Comparison of ENCODE assay signal across 8 mouse cellular contexts in genomic region chr11:97659267-97659989, GRCm38 (mm10). TPM values are rescaled to one million over a fixed set of nuclear protein-coding genes. Genes with fewer than 3 reads are reported as not detected.
A peak's percentile ranks its signal among the peaks of the same experiment; 100 is the strongest.
DNase-seq lines count a peak whose midpoint lies in the region; ATAC-seq and TF ChIP-seq lines count a peak whose summit lies in the region.

No protein-coding gene starts in this region.

- H3K36me3 ChIP-seq in hindbrain, embryonic 14.5 days (replicated peaks; ENCODE audit: control insufficient read depth, insufficient read depth), result no peaks in the 10 kb centered on the region
- H3K36me3 ChIP-seq in liver, embryonic 16.5 days (ENCODE audit: control insufficient read depth, insufficient read depth), result no peaks in the 10 kb centered on the region

- no peak for TF ChIP-seq CTCF in layer of hippocampus, adult 2 months (conservative IDR thresholded peaks at IDR 0.05)
- TF ChIP-seq CTCF in cortical plate, adult 2 months (IDR thresholded peaks at IDR 0.05; ENCODE audit: extremely low read depth, insufficient read depth, low read length), result no peak

- peak overlapping the region; percentile 75 for H3K4me2 ChIP-seq in hindbrain, embryonic 14.5 days (replicated peaks)
- H3K4me2 ChIP-seq in liver, embryonic 16.5 days (ENCODE audit: low read depth, low read length), result peak overlapping the region; percentile 77

- H3K4me1 ChIP-seq in cortical plate, adult 2 months (ENCODE audit: control insufficient read depth, insufficient read depth, low read length), result peaks cover 8% of the 10 kb centered on the region; the same call in 1 of the 2 replicates
- H3K4me1 ChIP-seq in hindbrain, embryonic 14.5 days (replicated peaks; ENCODE audit: control insufficient read depth, insufficient read depth, low read length), result peaks cover 14% of the 10 kb centered on the region
- peaks cover 21% of the 10 kb centered on the region for H3K4me1 ChIP-seq in liver, embryonic 16.5 days (ENCODE audit: control insufficient read depth, low read depth, low read length)

- DNase-seq in layer of hippocampus, adult 2 months (ENCODE audit: low spot score in 2 of 2), result no peak
- DNase-seq in layer of hippocampus, adult 9-11 months, result no peak
- no peak for DNase-seq in hindbrain, embryonic 14.5 days (ENCODE audit: low spot score)
- peak; percentile 55 for DNase-seq in spleen, adult 12 weeks (ENCODE audit: low spot score)
- no peak for DNase-seq in frontal cortex, postnatal 14 days (ENCODE audit: low spot score in 2 of 2)
- no peak for DNase-seq in right cerebral cortex, postnatal 14 days

- 13% methylated on average over 13 of the region's 13 CpGs for WGBS in hindbrain, embryonic 14.5 days
- 4% methylated on average over 13 of the region's 13 CpGs for WGBS in liver, embryonic 16.5 days (ENCODE audit: insufficient replicate concordance)

- peak overlapping the region; percentile 95 for H3K27ac ChIP-seq in layer of hippocampus, adult 2 months
- peak overlapping the region; percentile 91 for H3K27ac ChIP-seq in cortical plate, adult 2 months (ENCODE audit: insufficient read depth, low read length)
- peak overlapping the region; percentile 74 for H3K27ac ChIP-seq in hindbrain, embryonic 14.5 days
- H3K27ac ChIP-seq in liver, embryonic 16.5 days (ENCODE audit: low read length), result peak overlapping the region; percentile 74

- no peaks in the 10 kb centered on the region for H3K9me3 ChIP-seq in hindbrain, embryonic 14.5 days (ENCODE audit: control insufficient read depth, low read length)
- H3K9me3 ChIP-seq in liver, embryonic 16.5 days (replicated peaks; ENCODE audit: control insufficient read depth, low read length), result no peaks in the 10 kb centered on the region

- peak; percentile 5; the same call in 1 of the 2 replicates for ATAC-seq in hindbrain, embryonic 14.5 days (ENCODE audit: low FRiP score)
- ATAC-seq in liver, embryonic 16.5 days (ENCODE audit: low read depth), result no peak

- H3K27me3 ChIP-seq in hindbrain, embryonic 14.5 days (ENCODE audit: control insufficient read depth, insufficient read depth, low read length), result peaks cover 19% of the 10 kb centered on the region
- H3K27me3 ChIP-seq in liver, embryonic 16.5 days (ENCODE audit: control insufficient read depth, insufficient read depth, low read depth, low read length), result peaks cover 59% of the 10 kb centered on the region

- H3K4me3 ChIP-seq in layer of hippocampus, adult 2 months, result peak overlapping the region; percentile 73
- H3K4me3 ChIP-seq in cortical plate, adult 2 months (ENCODE audit: insufficient read depth, low read length), result peak overlapping the region; percentile 60
- H3K4me3 ChIP-seq in hindbrain, embryonic 14.5 days (replicated peaks; ENCODE audit: low read length), result peak overlapping the region; percentile 91
- peak overlapping the region; percentile 64 for H3K4me3 ChIP-seq in liver, embryonic 16.5 days (ENCODE audit: low read depth, low read length)

- H3K9ac ChIP-seq in hindbrain, embryonic 14.5 days, result peak overlapping the region; percentile 79
- H3K9ac ChIP-seq in liver, embryonic 16.5 days (ENCODE audit: low read depth, low read length), result peak overlapping the region; percentile 62

- no peak for TF ChIP-seq POLR2A in cortical plate, adult 2 months (IDR thresholded peaks at IDR 0.05; ENCODE audit: extremely low read depth, insufficient read depth, low read length)

RNA-seq across cellular contexts. Expression of gene Mllt6, which starts 3.8 kb away (rescaled TPM):
- total RNA-seq in layer of hippocampus, adult 2 months (2021), result 100 to 1,000 TPM; 122 to 124 TPM
- polyA plus RNA-seq in cortical plate, adult 2 months (2012; rRNA removed), result 78.5 and 83.4 TPM in 2 replicates
- 5.0 TPM in 2 replicates for polyA plus RNA-seq in hindbrain, embryonic 14.5 days (2014; fragmentation: Nextera tagmentation; extraction: Ambion mirVana)
- 0.16 and 0.21 TPM in 2 replicates for polyA plus RNA-seq in liver, embryonic 16.5 days (2015; fragmentation: Nextera tagmentation; extraction: Ambion mirVana)

RNA-seq across cellular contexts. Expression of gene Cisd3, which starts 26.2 kb away (rescaled TPM):
- 10 to 100 TPM; 45.5 to 49.3 TPM for total RNA-seq in layer of hippocampus, adult 2 months (2021)
- 59.9 and 65.5 TPM in 2 replicates for polyA plus RNA-seq in cortical plate, adult 2 months (2012; rRNA removed)
- polyA plus RNA-seq in hindbrain, embryonic 14.5 days (2014; fragmentation: Nextera tagmentation; extraction: Ambion mirVana), result 27.7 and 34.7 TPM in 2 replicates
- polyA plus RNA-seq in liver, embryonic 16.5 days (2015; fragmentation: Nextera tagmentation; extraction: Ambion mirVana), result 16.5 and 19.8 TPM in 2 replicates

RNA-seq across cellular contexts. Expression of gene Epop, which starts 29.9 kb away (rescaled TPM):
- total RNA-seq in layer of hippocampus, adult 2 months (2021), result 10 to 100 TPM; 34.1 to 35.1 TPM
- 89.5 and 95.2 TPM in 2 replicates for polyA plus RNA-seq in cortical plate, adult 2 months (2012; rRNA removed)
- 1.8 and 2.6 TPM in 2 replicates for polyA plus RNA-seq in hindbrain, embryonic 14.5 days (2014; fragmentation: Nextera tagmentation; extraction: Ambion mirVana)
- 0.11 and 0.24 TPM in 2 replicates for polyA plus RNA-seq in liver, embryonic 16.5 days (2015; fragmentation: Nextera tagmentation; extraction: Ambion mirVana)

RNA-seq across cellular contexts. Expression of gene Pcgf2, which starts 40.9 kb away (rescaled TPM):
- 10 to 100 TPM; 29.1 to 31.1 TPM for total RNA-seq in layer of hippocampus, adult 2 months (2021)
- polyA plus RNA-seq in cortical plate, adult 2 months (2012; rRNA removed), result 64.1 and 72.2 TPM in 2 replicates
- 22.0 and 23.4 TPM in 2 replicates for polyA plus RNA-seq in hindbrain, embryonic 14.5 days (2014; fragmentation: Nextera tagmentation; extraction: Ambion mirVana)
- 1.6 and 2.1 TPM in 2 replicates for polyA plus RNA-seq in liver, embryonic 16.5 days (2015; fragmentation: Nextera tagmentation; extraction: Ambion mirVana)

RNA-seq across cellular contexts. Expression of gene Psmb3, which starts 43.8 kb away (rescaled TPM):
- 100 to 1,000 TPM; 128 to 133 TPM for total RNA-seq in layer of hippocampus, adult 2 months (2021)
- polyA plus RNA-seq in cortical plate, adult 2 months (2012; rRNA removed), result 249 and 256 TPM in 2 replicates
- polyA plus RNA-seq in hindbrain, embryonic 14.5 days (2014; fragmentation: Nextera tagmentation; extraction: Ambion mirVana), result 436 and 489 TPM in 2 replicates
- 200 and 219 TPM in 2 replicates for polyA plus RNA-seq in liver, embryonic 16.5 days (2015; fragmentation: Nextera tagmentation; extraction: Ambion mirVana)

Comparison
In these comparisons a context has a peak if more than half of its experiments do, and no peak if none do; other contexts are left out.
1. RNA of gene Mllt6, which starts 3.8 kb away (polyA plus RNA-seq): 78.5 to 83.4 TPM in cortical plate, adult 2 months; 5.0 TPM in hindbrain, embryonic 14.5 days and 0.16 to 0.21 TPM in liver, embryonic 16.5 days; every median in the first group is over 10 times any median in the second.
2. RNA of gene Epop, which starts 29.9 kb away (polyA plus RNA-seq): 89.5 to 95.2 TPM in cortical plate, adult 2 months; 1.8 to 2.6 TPM in hindbrain, embryonic 14.5 days and 0.11 to 0.24 TPM in liver, embryonic 16.5 days; every median in the first group is over 10 times any median in the second.
3. Peak in every context shown above with its lines, with median percentiles within 50 percentile points of each other: H3K27ac ChIP-seq and H3K4me3 ChIP-seq.